Mouse (Mus musculus) thymus, adult 2 months (tissue): ENCODE measurements around the gene Bahcc1.

Experiments used
- CTCF ChIP-seq: fragments of 200-500 bp; IDR thresholded peaks from 2 replicates; pipeline ENCODE4 v1.5.1; 2012; ENCODE audit warnings: mild to moderate bottlenecking, control low read depth, low read length, moderate library complexity, borderline replicate concordance; ENCODE audit not compliant: control insufficient read depth, poor library complexity, insufficient read depth; ENCODE audit errors: extremely low read depth
- POLR2A ChIP-seq: fragments of 200-500 bp; IDR thresholded peaks from 2 replicates; pipeline ENCODE4 v1.6.1; 2012; ENCODE audit warnings: mild to moderate bottlenecking, low read length, control low read depth, moderate library complexity; ENCODE audit not compliant: control insufficient read depth, poor library complexity, insufficient read depth; ENCODE audit errors: extremely low read depth

- TF ChIP-seq POLR2A (no peak), CTCF (no peak)
These were observed 22.8 kb downstream of the Bahcc1 start for GRCm38 (mm10) chr11:120255499-120255898.
